Mouse (Mus musculus) large intestine, adult 2 months (tissue): ENCODE data around the gene Gm21776. TPM values are rescaled to one million over a fixed set of nuclear protein-coding genes. Genes with fewer than 3 reads are reported as not detected.
"Not testable (repeated sequence)": the region's sequence is repeated elsewhere in the genome, so short reads cannot be mapped to it uniquely, and the experiment has no call there.

ENCODE experiments used
- DNase-seq: peaks from one replicate; pipeline ENCODE4 v3.0.0-alpha.2; 2012; ENCODE audit warnings: low read depth, low spot score
- WGBS: fragments of 180-500 bp; shearing (Covaris S2); methylation state at CpG from one replicate; pipeline ENCODE4 v1.1.7; 2018; 5-methylcytosine and 5-hydroxymethylcytosine counted together
- polyA plus RNA-seq: library from polyadenylated mRNA; depleted of rRNA; stranded (reverse); fragments of >200 nt; gene quantifications from 2 replicates; pipeline ENCODE4 v1.2.3, GENCODE M21; 2012; rRNA removed

Gene Gm21776
- not detected in 2 replicates for polyA plus RNA-seq

DNA sequence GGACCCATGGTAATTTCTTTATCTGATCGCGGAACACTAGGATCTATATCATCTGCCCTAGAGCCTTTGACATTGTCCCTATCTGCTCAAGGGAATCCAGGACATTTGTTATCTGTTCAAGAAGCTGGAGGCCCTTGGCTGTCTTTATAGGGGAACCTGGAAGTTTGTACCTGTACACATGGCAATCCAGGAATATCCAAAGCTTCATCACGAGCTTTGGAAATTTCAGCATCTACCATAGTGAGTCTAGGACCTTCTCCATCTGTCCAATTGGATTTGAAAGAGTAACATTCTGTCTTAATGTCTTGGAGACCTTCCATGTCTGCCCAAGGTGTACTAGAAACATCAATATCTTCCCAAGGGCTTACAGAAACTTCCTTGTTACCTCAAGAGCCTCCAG lies at the start of gene Gm21776:
Gene Gm21776 (plus strand): TSS at position 301 of the 400 bp plus-strand sequence.
- DNase-seq: not testable (repeated sequence)
- whole genome bisulfite sequencing: no CpG with 5 or more reads among the region's 3 CpGs
